Mouse (Mus musculus) bone marrow, adult 2 months (tissue): ENCODE measurements around the gene Gal. TPM values are rescaled to one million over a fixed set of nuclear protein-coding genes. Genes with fewer than 3 reads are reported as not detected.
A peak's percentile ranks its signal among the peaks of the same experiment; 100 is the strongest.

Experiments
- H3K27ac ChIP-seq: fragments of 200-500 bp; 2 replicates; pipeline ENCODE4 v1.5.1; 2012; ENCODE audit warnings: low read depth, mild to moderate bottlenecking, control low read depth, inconsistent platforms, low read length; ENCODE audit not compliant: control insufficient read depth, poor library complexity, insufficient read depth
- H3K4me1 ChIP-seq: fragments of 200-500 bp; 2 replicates; pipeline ENCODE4 v1.6.1; 2011; ENCODE audit warnings: low read length; ENCODE audit not compliant: control insufficient read depth, insufficient read depth
- H3K4me3 ChIP-seq: fragments of 200-500 bp; replicated peaks from 2 replicates; pipeline ENCODE3; 2011; ENCODE audit warnings: mild to moderate bottlenecking, low read depth, low read length, control low read depth; ENCODE audit not compliant: control insufficient read depth
- CTCF ChIP-seq: fragments of 200-500 bp; IDR thresholded peaks from 2 replicates; pipeline ENCODE4 v1.5.1; 2011; ENCODE audit warnings: low read length, control low read depth; ENCODE audit not compliant: control insufficient read depth, insufficient read depth
- POLR2A ChIP-seq: fragments of 200-500 bp; IDR thresholded peaks from 2 replicates; pipeline ENCODE4 v1.6.1; 2011; ENCODE audit warnings: low read depth, mild to moderate bottlenecking, control low read depth, low read length, borderline replicate concordance; ENCODE audit not compliant: control insufficient read depth
- WGBS: fragments of 180-500 bp; shearing (Covaris S2); methylation state at CpG from one replicate; pipeline ENCODE4 v1.1.7; 2018; 5-methylcytosine and 5-hydroxymethylcytosine counted together
- polyA plus RNA-seq: library from polyadenylated mRNA; stranded (reverse); fragments of >200 nt; gene quantifications from 2 replicates; pipeline ENCODE4 v1.2.4, GENCODE M21; 2011; ENCODE audit warnings: low replicate concordance; ENCODE audit not compliant: missing spikeins, insufficient read depth, insufficient read length

The Gal gene
- polyA plus RNA-seq, 1 experiment, result not detected

DNA sequence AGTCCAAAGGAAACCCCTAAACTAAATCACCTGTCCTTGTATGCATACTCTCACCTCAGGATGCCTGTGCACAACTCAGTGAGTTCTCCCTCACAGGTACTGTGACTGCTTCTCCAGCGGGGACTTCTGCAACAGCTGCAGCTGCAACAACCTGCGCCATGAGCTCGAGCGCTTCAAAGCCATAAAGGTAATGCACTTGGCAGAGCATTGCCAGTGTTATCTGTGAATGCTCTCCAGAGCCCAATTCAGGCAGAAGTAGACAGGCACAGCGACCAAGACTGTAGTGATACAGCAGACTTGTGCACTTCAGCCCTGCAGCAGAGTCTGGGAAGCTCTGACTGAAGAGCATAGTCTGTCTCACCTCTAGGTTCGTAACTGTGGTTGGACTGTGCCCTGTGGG lies 12.0 kb downstream of the Gal start:
- Histone ChIP-seq H3K4me3 (no peak overlapping the region), H3K27ac (no peak overlapping the region), H3K4me1 (peaks cover 19% of the 10 kb centered on the region; the same call in 1 of the 2 replicates)
- 63% methylated on average over 6 of the region's 6 CpGs for WGBS
- TF ChIP-seq CTCF (no peak), POLR2A (no peak)

DNA sequence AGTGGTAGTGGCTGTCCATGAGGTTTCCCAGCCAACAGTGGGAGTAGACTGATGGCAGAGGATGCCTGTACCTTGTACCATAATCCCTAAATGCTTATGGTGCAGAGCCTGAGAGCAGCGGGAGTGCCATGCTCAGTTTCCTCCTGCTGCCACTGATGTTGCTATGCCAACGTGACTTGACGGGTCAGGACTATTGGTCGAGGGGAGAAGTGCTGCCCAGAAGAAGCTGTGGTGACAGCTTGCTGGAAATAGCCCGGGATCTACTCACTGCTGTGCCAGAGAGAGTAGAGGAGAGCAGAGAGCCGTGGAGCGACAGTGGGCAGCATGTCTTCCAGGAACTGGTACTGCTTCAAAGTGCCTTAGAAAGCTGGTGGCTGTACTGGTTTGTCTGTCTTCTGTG lies 12.4 kb downstream of the Gal start:
- 32% methylated on average over 7 of the region's 7 CpGs for WGBS
- Histone ChIP-seq H3K4me1 (peaks cover 19% of the 10 kb centered on the region; the same call in 1 of the 2 replicates), H3K4me3 (no peak overlapping the region), H3K27ac (no peak overlapping the region)
- TF ChIP-seq POLR2A (no peak), CTCF (no peak)

DNA sequence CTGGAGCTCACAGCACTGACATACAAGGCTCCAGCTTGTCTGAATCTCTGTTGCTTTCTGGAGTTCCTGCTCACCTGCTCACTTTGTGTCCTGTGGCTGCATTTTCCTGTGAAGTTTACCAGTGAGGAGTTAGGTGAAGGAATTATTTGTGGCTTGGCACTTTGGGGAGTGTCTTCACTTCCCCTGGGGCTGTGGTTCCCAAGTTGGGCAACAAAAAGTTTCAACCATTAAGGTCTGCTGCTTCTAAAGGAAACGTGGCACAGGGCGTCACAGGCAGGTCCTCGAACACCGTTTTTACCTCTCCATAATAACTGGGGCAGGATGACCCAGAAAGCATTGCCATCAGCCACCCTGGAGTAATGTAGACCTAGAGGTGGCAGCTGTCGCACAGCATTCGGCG lies 12.8 kb downstream of the Gal start:
- Histone ChIP-seq H3K4me1 (peaks cover 19% of the 10 kb centered on the region; the same call in 1 of the 2 replicates), H3K27ac (peak overlapping the region; percentile 30; the same call in 1 of the 2 replicates), H3K4me3 (no peak overlapping the region)
- TF ChIP-seq CTCF, result no peak
- no peak for TF ChIP-seq POLR2A
- 45% methylated on average over 7 of the region's 7 CpGs for WGBS

DNA sequence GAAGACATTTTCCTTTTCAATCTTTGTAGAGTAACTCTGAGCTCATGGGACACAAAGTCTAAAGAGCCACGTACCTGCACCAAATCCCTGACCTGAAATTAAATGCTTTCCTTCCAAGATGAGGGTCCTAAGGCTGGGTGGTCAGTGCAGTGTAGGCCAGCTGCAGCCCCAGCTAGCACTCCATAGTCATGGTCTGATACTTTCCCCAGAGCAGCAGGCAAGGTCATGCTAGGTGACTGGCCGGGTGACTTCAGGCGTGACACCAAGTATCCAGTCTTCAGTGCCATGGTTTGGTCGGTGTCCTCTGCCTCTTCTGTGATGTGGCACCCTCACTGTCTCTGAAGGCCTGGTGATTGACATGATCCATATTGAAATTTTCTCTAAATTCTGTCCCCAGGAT lies 14.3 kb downstream of the Gal start:
- no peak for TF ChIP-seq POLR2A
- TF ChIP-seq CTCF, result no peak
- Histone ChIP-seq H3K27ac (no peak overlapping the region), H3K4me1 (peaks cover 19% of the 10 kb centered on the region; the same call in 1 of the 2 replicates), H3K4me3 (no peak overlapping the region)
- WGBS, result 83% methylated on average over 4 of the region's 4 CpGs

DNA sequence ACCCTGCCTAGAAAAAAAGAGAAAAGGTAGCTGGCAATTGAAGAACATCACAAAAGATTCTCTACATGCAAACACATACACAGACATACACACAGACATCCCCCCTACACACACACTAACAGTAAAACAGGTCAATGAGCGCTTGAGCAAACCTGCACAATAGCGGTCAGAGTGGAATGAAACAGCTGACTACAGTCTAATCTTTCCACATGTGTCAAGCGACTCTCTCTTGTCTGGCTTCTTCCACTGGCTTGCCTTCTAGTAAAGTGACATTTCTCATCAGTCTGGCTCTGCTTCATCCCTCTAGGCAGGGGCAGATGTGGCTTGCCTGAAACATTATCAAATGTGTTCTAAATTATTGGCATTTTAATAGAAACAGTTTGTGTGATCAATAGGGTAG lies 20.1 kb downstream of the Gal start:
- no peaks in the 10 kb centered on the region; the same call in 1 of the 2 replicates for H3K4me1 ChIP-seq
- no peak overlapping the region for H3K27ac ChIP-seq
- WGBS, result 86% methylated on average over 3 of the region's 3 CpGs
- H3K4me3 ChIP-seq, result no peak overlapping the region
- TF ChIP-seq POLR2A, result no peak
- TF ChIP-seq CTCF, result no peak

DNA sequence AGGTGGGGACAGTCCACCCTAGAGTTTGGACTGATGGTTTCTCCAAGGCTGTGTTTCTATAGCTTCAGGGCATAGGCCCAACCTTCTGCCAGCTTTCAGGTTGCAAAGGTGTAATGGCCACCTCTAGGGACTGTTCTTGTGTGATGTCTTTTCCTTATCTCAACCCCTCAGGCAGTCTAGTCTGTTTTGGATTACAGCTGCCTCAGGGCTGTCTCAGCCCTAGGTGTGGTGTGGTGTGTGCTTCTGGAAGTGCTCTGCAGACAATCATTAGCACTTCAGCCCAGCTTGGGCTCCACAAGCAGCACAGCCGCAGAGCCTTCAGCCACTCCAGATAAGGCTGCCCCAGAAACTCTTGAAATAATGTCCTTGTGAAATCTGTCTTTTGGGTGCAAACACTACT lies 22.0 kb downstream of the Gal start:
- Histone ChIP-seq H3K27ac (no peak overlapping the region), H3K4me1 (no peaks in the 10 kb centered on the region; the same call in 1 of the 2 replicates), H3K4me3 (no peak overlapping the region)
- 59% methylated on average over 1 of the region's 1 CpGs for WGBS
- TF ChIP-seq POLR2A (no peak), CTCF (no peak)

DNA sequence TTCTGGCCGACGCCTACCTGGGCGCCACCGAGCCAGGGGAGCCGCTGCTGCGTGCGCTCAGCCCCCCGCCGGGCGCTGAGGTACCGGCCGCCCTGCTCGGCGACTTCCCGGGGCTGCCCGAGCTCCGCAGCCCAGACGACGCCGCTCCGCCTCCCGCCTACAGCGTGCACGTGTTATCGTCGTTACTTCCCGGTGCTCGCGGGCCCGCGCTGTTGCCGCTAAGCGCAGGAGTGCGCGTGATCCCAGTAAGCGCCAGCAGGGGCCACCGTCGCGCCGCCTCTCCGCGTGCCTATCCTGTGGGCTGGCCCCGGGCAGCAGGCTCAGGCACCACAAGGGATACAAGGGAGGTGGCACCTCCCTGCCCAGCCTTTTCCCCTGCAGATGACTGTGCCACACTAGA lies 25.3 kb downstream of the Gal start:
- peak; percentile 29; the same call in 1 of the 2 replicates for TF ChIP-seq POLR2A
- peak; percentile 73 for TF ChIP-seq CTCF
- Histone ChIP-seq H3K4me3 (peak overlapping the region; percentile 70), H3K27ac (peak overlapping the region; percentile 90), H3K4me1 (no peaks in the 10 kb centered on the region; the same call in 1 of the 2 replicates)
- WGBS, result under 1% methylated on average over 43 of the region's 43 CpGs

DNA sequence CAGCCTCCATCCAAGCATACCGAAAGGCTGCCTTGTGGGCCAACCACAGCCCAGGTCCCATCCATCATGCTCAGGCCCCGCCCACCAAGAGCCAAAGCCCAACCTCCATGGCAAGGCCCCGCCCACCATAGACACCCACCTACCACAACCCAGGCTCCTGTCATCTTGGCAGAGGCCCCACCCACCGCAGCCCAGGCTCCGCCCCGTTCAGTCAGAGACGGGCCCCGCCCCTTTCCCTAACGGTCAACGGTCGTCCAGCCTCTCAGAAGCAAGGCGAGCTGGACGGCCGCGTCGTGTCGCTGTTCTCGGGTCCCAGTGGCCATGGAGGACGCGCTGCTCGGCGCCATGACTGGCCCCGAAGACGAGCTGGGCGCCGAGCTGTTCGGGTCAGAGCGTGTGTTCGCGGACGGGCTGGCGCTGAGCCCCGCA lies 25.7 kb downstream of the Gal start, which contains the start of gene Tesmin:
Gene Tesmin, plus strand, starts transcription at position 229 of the 429 bp plus-strand sequence.
- peak within 1 kb of the TSS; percentile 90 for H3K27ac ChIP-seq
- H3K4me3 ChIP-seq, result peak within 1 kb of the TSS; percentile 70
- WGBS, result 1% methylated on average over 33 of the region's 33 CpGs
- peak; percentile 41; the same call in 1 of the 2 replicates for TF ChIP-seq CTCF
- peak; percentile 61; the same call in 1 of the 2 replicates for TF ChIP-seq POLR2A
- H3K4me1 ChIP-seq, result no peaks in the 10 kb centered on the region; the same call in 1 of the 2 replicates

DNA sequence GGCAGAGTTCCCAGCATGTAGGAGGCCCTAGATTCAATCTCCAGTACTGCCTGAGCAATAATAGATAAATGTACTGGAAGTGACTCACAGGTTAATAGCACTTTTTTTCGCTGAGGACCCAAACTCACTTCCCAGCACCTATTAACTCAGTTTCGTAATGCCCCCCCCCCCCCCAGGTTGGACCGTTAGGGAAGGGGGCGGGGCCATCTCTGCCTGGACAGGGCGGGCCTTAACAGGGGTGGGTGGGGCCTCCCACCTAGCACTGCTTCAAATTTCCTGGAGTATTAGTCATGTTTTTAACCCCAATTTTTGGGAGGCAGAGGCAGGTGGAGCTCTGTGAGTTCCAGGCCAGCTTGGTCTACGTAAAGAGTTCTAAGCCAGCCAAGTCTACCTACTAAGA lies 26.3 kb downstream of the Gal start:
- H3K4me3 ChIP-seq, result no peak overlapping the region
- 51% methylated on average over 6 of the region's 6 CpGs for WGBS
- no peak overlapping the region for H3K27ac ChIP-seq
- no peak for TF ChIP-seq CTCF
- no peak for TF ChIP-seq POLR2A
- H3K4me1 ChIP-seq, result no peaks in the 10 kb centered on the region; the same call in 1 of the 2 replicates
